Mouse (Mus musculus) forebrain, embryonic 11.5 days (tissue): ENCODE measurements around the gene Serpinb6c. TPM values are rescaled to one million over a fixed set of nuclear protein-coding genes. Genes with fewer than 3 reads are reported as not detected.

Experiments
- ATAC-seq: fragments of 200-750 bp; cut with Nextera tagmentation; replicated peaks from 2 replicates; pipeline ENCODE4 v1.8.0; 2017; ENCODE audit warnings: moderate TSS enrichment; ENCODE audit not compliant: low FRiP score
- DNase-seq: peaks from one replicate; pipeline ENCODE4 v3.0.0-alpha.2; 2017; ENCODE audit warnings: low spot score
- H3K27ac ChIP-seq: fragments of 300-500 bp; sonication (generic); 2 replicates; pipeline ENCODE4 v1.5.1; 2014; ENCODE audit warnings: low read depth, low read length
- H3K27me3 ChIP-seq: fragments of 300-500 bp; sonication (generic); 2 replicates; pipeline ENCODE4 v1.6.1; 2014; ENCODE audit warnings: mild to moderate bottlenecking, low read length, mixed read lengths; ENCODE audit not compliant: control insufficient read depth, insufficient read depth
- H3K36me3 ChIP-seq: fragments of 300-500 bp; sonication (generic); 2 replicates; pipeline ENCODE4 v1.6.1; 2014; ENCODE audit warnings: mild to moderate bottlenecking, low read length, moderate library complexity, mixed read lengths; ENCODE audit not compliant: control insufficient read depth, insufficient read depth
- H3K4me1 ChIP-seq: fragments of 300-500 bp; sonication (generic); replicated peaks from 2 replicates; pipeline ENCODE4 v1.6.1; 2014; ENCODE audit warnings: low read length, mixed read lengths; ENCODE audit not compliant: control insufficient read depth, insufficient read depth
- H3K4me2 ChIP-seq: fragments of 300-500 bp; sonication (generic); 2 replicates; pipeline ENCODE4 v1.6.1; 2014; ENCODE audit warnings: low read depth, mild to moderate bottlenecking, low read length, moderate library complexity, mixed read lengths; ENCODE audit not compliant: severe bottlenecking
- H3K4me3 ChIP-seq: fragments of 300-500 bp; sonication (generic); 2 replicates; pipeline ENCODE4 v1.5.1; 2014; ENCODE audit warnings: low read depth, low read length
- H3K9ac ChIP-seq: fragments of 300-500 bp; sonication (generic); 2 replicates; pipeline ENCODE4 v1.6.1; 2014; ENCODE audit warnings: low read length
- H3K9me3 ChIP-seq: fragments of 300-500 bp; sonication (generic); 2 replicates; pipeline ENCODE4 v1.6.1; 2016; ENCODE audit warnings: low read length, mixed read lengths; ENCODE audit not compliant: control insufficient read depth
- WGBS: fragments of 180-500 bp; shearing (Covaris S2); extraction: QIAGEN DNeasy Blood & Tissue Kit; methylation state at CpG from one replicate; pipeline ENCODE4 v1.1.7; 2014; 5-methylcytosine and 5-hydroxymethylcytosine counted together
- polyA plus RNA-seq: library from polyadenylated mRNA; unstranded; fragments of >200 nt; fragmentation: Nextera tagmentation; extraction: Ambion mirVana; gene quantifications from 2 replicates; pipeline ENCODE4 v1.2.1, GENCODE M21; 2014

Serpinb6c gene
- polyA plus RNA-seq, 1 experiment from 2014 or later = 0.29 TPM

- H3K9ac ChIP-seq = no peak within 1 kb of the TSS
- no peaks in the 10 kb centered on the region for H3K4me1 ChIP-seq
- no peak within 1 kb of the TSS for H3K4me2 ChIP-seq
- DNase-seq (no peak), ATAC-seq (no peak)
- no peak within 1 kb of the TSS for H3K4me3 ChIP-seq
- no peaks in the 10 kb centered on the region for H3K36me3 ChIP-seq
- 61% methylated on average over 1 of the region's 1 CpGs for WGBS
- no peak within 1 kb of the TSS for H3K27ac ChIP-seq
- H3K9me3 ChIP-seq = no peaks in the 10 kb centered on the region
- H3K27me3 ChIP-seq = no peaks in the 10 kb centered on the region
Observed at GRCm38 (mm10) chr13:33843308-33843707, 62.2 kb downstream of the Serpinb6c start, which contains the start of gene Serpinb6e. Gene Serpinb6e, minus strand, starts transcription at chr13:33843408.

- Histone ChIP-seq H3K27ac (no peak overlapping the region), H3K27me3 (no peaks in the 10 kb centered on the region), H3K4me1 (no peaks in the 10 kb centered on the region), H3K9ac (no peak overlapping the region), H3K4me3 (no peak overlapping the region), H3K4me2 (no peak overlapping the region), H3K9me3 (peaks cover 3% of the 10 kb centered on the region; the same call in 1 of the 2 replicates), H3K36me3 (no peaks in the 10 kb centered on the region)
- 76% methylated on average over 2 of the region's 2 CpGs for WGBS
- no peak for ATAC-seq
- no peak for DNase-seq
Observed at GRCm38 (mm10) chr13:33830751-33831150, 74.8 kb downstream of the Serpinb6c start.

Other genes with a start within 250 kb of the Serpinb6c start
- not detected in 2 replicates for gene Serpinb6d, start 244.3 kb downstream of the Serpinb6c start, polyA plus RNA-seq
- not detected in 2 replicates for gene Serpinb6e, start 62.3 kb downstream of the Serpinb6c start, polyA plus RNA-seq
- gene Nqo2, start 59.0 kb upstream of the Serpinb6c start, polyA plus RNA-seq = 16.1 and 16.7 TPM in 2 replicates
- gene Ripk1, start 96.7 kb upstream of the Serpinb6c start, polyA plus RNA-seq = 9.8 and 11.3 TPM in 2 replicates
- 31.8 and 39.1 TPM in 2 replicates for gene Serpinb6a, start 97.1 kb upstream of the Serpinb6c start, polyA plus RNA-seq
- gene Bphl, start 131.9 kb upstream of the Serpinb6c start, polyA plus RNA-seq = 33.3 and 33.8 TPM in 2 replicates
- 185 and 229 TPM in 2 replicates for gene Tubb2a, start 172.3 kb upstream of the Serpinb6c start, polyA plus RNA-seq
- gene Tubb2b, start 224.8 kb upstream of the Serpinb6c start, polyA plus RNA-seq = 232 and 287 TPM in 2 replicates